Mouse (Mus musculus): ENCODE data around the gene Vcl. TPM values are rescaled to one million over a fixed set of nuclear protein-coding genes. Genes with fewer than 3 reads are reported as not detected.

The Vcl gene
- total and polyA plus RNA-seq, 3 experiments: 2.1 to 4.6 (median 4.5) TPM

DNA sequence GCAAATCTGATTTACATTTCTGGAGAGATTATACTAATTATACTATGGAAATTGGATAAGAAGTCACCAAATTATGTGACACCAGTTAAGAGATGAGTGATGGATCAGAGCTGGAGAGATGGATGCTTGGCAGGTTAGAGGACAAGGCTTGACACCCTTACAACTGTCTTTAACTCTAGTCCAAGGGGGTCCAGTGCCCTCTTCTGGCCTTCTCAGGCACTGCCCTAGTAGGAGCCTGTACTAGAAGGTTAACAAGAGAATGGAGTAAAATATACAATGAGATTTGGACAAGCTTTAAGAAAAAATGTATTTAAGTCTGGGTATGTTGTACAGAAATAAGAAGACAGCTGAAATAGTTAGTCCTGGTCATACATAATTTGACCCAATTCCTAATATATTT, 119.7 kb downstream of the Vcl start:
- TF ChIP-seq RAD21 (IDR thresholded peaks at IDR 0.05; ENCODE audit: low read depth, low read length) (peak; percentile 25), JUN (IDR thresholded peaks at IDR 0.05; ENCODE audit: insufficient read depth, low read depth, low read length) (no peak), ETS1 (conservative IDR thresholded peaks at IDR 0.05; ENCODE audit: low read depth, low read length) (no peak), CTCF (conservative IDR thresholded peaks at IDR 0.05 in 1 of 2, IDR thresholded peaks at IDR 0.05 in 1 of 2; ENCODE audit: low read depth in 2 of 2, low read length in 2 of 2) (peak; percentile 48 to 62), SMC3 (IDR thresholded peaks at IDR 0.05; ENCODE audit: low read depth, low read length) (peak; percentile 2; the same call in 1 of the 2 replicates), E2F4 (IDR thresholded peaks at IDR 0.05; ENCODE audit: insufficient replicate concordance, low read depth, low read length) (no peak), CHD2 (IDR thresholded peaks at IDR 0.05; ENCODE audit: low read length) (no peak), ZMIZ1 (IDR thresholded peaks at IDR 0.05; ENCODE audit: low read depth, low read length) (no peak), CHD1 (IDR thresholded peaks at IDR 0.05; ENCODE audit: low read depth, low read length) (no peak), MEF2A (IDR thresholded peaks at IDR 0.05; ENCODE audit: borderline replicate concordance, low read depth, low read length) (no peak)
- dilution Hi-C loops (cut with MboI; ENCODE audit: extremely low pct_ligation_motif_present, extremely low pct_unique_long_range_greater_than_20kb, low sequenced_read_pairs): no loop called here
- peak; percentile 53 for DNase-seq (ENCODE audit: extremely low read depth)
- in situ Hi-C loops (cut with MboI; ENCODE audit: low pct_ligation_motif_present, low pct_unique_long_range_greater_than_20kb, low sequenced_read_pairs): no loop called here
- no peaks in the 10 kb centered on the region for H3K27me3 ChIP-seq (replicated peaks)
- H3K27ac ChIP-seq (ENCODE audit: insufficient read depth, low read depth): no peak overlapping the region
- H3K36me3 ChIP-seq (replicated peaks in 1 of 2; ENCODE audit: control insufficient read depth in 1 of 2, insufficient read depth in 1 of 2, low read length in 1 of 2): peaks cover 4 to 26% of the 10 kb centered on the region in 2 experiments
- no peak overlapping the region for H3K4me3 ChIP-seq (replicated peaks in 1 of 3; ENCODE audit: low read depth in 2 of 3, low read length in 2 of 3, poor library complexity in 1 of 3)
- H3K4me1 ChIP-seq (ENCODE audit: control insufficient read depth in 1 of 2, insufficient read depth in 2 of 2): peaks cover 0 to 25% of the 10 kb centered on the region in 2 experiments; a peak in 2 of 4 replicates
- no peak overlapping the region for H3K9ac ChIP-seq (ENCODE audit: insufficient read depth, low read depth)
- H3K4me2 ChIP-seq (ENCODE audit: insufficient read depth, low read depth, poor library complexity, severe bottlenecking): no peak overlapping the region
- H3K9me3 ChIP-seq (replicated peaks; ENCODE audit: low read length): no peaks in the 10 kb centered on the region
- peaks cover 22% of the 10 kb centered on the region for H3K79me2 ChIP-seq (replicated peaks; ENCODE audit: control insufficient read depth, extremely low read depth, insufficient read depth, poor library complexity, severe bottlenecking)

DNA sequence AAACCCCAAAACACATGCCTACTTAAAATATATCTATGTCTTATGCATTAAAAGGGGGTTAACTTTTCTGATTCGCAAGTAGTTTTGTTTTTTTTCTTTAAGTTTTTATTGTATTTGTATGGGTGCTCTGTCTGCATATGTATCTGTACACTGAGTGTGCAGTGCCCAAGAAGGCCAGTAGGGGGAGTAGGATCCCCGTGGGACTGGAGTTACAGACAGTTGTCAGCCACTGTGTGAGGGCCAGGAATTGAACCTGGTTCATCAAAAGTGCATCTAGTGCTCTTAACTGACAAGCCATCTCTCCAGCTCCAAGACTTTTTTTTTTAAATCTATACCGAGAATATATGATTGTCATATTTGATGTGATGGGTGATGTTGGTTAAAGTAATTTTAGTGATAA, 121.5 kb downstream of the Vcl start:
- Histone ChIP-seq H3K4me3 (replicated peaks in 1 of 3; ENCODE audit: low read depth in 2 of 3, low read length in 2 of 3, poor library complexity in 1 of 3) (peak overlapping the region in 1 of 3 experiments; percentile 99), H3K4me1 (ENCODE audit: control insufficient read depth in 1 of 2, insufficient read depth in 2 of 2) (peaks cover 0 to 37% of the 10 kb centered on the region in 2 experiments; a peak in 2 of 4 replicates)

DNA sequence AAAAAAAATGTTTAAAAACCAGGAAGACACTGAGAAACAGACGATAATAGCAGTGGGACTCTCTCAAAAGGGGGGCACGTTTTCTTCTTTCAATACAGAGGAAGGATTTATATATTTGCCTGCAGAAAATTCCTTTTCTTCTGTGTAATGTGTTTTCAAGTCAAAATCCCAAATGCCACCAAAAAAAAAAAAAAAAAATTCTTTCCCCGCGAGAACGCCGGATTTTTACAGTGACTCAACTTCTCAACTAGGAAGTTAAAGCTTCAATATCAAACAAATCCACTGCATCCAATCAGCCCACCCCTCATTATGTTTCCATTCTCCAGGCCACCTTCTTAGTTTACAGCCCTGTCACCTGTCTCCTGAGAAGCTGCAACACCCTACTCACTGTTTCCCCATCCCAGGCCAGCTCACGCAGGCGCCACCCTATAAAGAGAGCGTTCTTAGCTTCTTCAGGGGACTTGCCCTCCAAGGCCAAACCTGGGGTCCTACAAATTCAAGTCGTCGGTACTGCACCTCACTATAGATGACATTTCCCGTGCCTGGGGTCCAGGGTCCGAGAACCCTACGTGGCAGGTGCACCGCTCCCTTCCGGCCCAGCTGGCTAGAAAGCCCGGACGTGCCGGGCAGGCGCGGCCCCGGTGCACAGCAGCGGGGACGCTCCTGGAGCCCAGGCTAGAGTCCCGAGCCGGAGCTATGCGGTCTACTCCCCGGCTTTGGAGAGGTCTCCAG, 122.3 kb downstream of the Vcl start:
- DNase-seq (ENCODE audit: extremely low read depth): peak; percentile 29
- peaks cover 21% of the 10 kb centered on the region for H3K79me2 ChIP-seq (replicated peaks; ENCODE audit: control insufficient read depth, extremely low read depth, insufficient read depth, poor library complexity, severe bottlenecking)
- dilution Hi-C loops (cut with MboI; ENCODE audit: extremely low pct_ligation_motif_present, extremely low pct_unique_long_range_greater_than_20kb, low sequenced_read_pairs) (no loop called here), in situ Hi-C loops (cut with MboI; ENCODE audit: low pct_ligation_motif_present, low pct_unique_long_range_greater_than_20kb, low sequenced_read_pairs) (no loop called here)
- peak overlapping the region; percentile 75 for H3K9ac ChIP-seq (ENCODE audit: insufficient read depth, low read depth)
- H3K4me2 ChIP-seq (ENCODE audit: insufficient read depth, low read depth, poor library complexity, severe bottlenecking): peak overlapping the region; percentile 79
- no peaks in the 10 kb centered on the region for H3K9me3 ChIP-seq (replicated peaks; ENCODE audit: low read length)
- peak overlapping the region; percentile 83 to 99 (median 91) for H3K4me3 ChIP-seq (replicated peaks in 1 of 3; ENCODE audit: low read depth in 2 of 3, low read length in 2 of 3, poor library complexity in 1 of 3)
- no peaks in the 10 kb centered on the region for H3K27me3 ChIP-seq (replicated peaks)
- 0 out of 2 replicates have a peak overlapping the region, but pooled peaks have one; percentile 71 for H3K27ac ChIP-seq (ENCODE audit: insufficient read depth, low read depth)
- H3K36me3 ChIP-seq (replicated peaks in 1 of 2; ENCODE audit: control insufficient read depth in 1 of 2, insufficient read depth in 1 of 2, low read length in 1 of 2): peaks cover 0 to 22% of the 10 kb centered on the region in 2 experiments
- peaks cover 0 to 37% of the 10 kb centered on the region in 2 experiments; a peak in 2 of 4 replicates for H3K4me1 ChIP-seq (ENCODE audit: control insufficient read depth in 1 of 2, insufficient read depth in 2 of 2)
- TF ChIP-seq ELF1 (IDR thresholded peaks at IDR 0.05; ENCODE audit: low read depth, low read length): 0 out of 2 replicates have a peak, but pooled peaks have one; percentile 14
- TF ChIP-seq ZC3H11A (IDR thresholded peaks at IDR 0.05; ENCODE audit: low read depth, low read length): no peak
- TF ChIP-seq NRF1 (IDR thresholded peaks at IDR 0.05; ENCODE audit: low read depth, low read length): peak; percentile 33; the same call in 1 of the 2 replicates
- TF ChIP-seq JUND (conservative IDR thresholded peaks at IDR 0.05; ENCODE audit: low read depth, low read length): no peak
- 0 out of 2 replicates have a peak, but pooled peaks have one; percentile 28 for TF ChIP-seq RCOR1 (conservative IDR thresholded peaks at IDR 0.05; ENCODE audit: low read depth, low read length)
- peak; percentile 52; the same call in 1 of the 2 replicates for TF ChIP-seq BHLHE40 (IDR thresholded peaks at IDR 0.05; ENCODE audit: low read depth, low read length)
- no peak for TF ChIP-seq PAX5 (IDR thresholded peaks at IDR 0.05; ENCODE audit: low read length)
- TF ChIP-seq ETS1 (conservative IDR thresholded peaks at IDR 0.05; ENCODE audit: low read depth, low read length): peak; percentile 31; the same call in 1 of the 2 replicates
- TF ChIP-seq MXI1 (IDR thresholded peaks at IDR 0.05; ENCODE audit: low read depth, low read length): peak; percentile 68; the same call in 1 of the 2 replicates
- TF ChIP-seq MAZ (IDR thresholded peaks at IDR 0.05; ENCODE audit: low read depth, low read length): no peak
- 0 out of 2 replicates have a peak, but pooled peaks have one; percentile 80 for TF ChIP-seq NELFE (IDR thresholded peaks at IDR 0.05; ENCODE audit: low read depth, low read length)
- peak; percentile 49; the same call in 1 of the 2 replicates for TF ChIP-seq CHD1 (IDR thresholded peaks at IDR 0.05; ENCODE audit: low read depth, low read length)
- no peak for TF ChIP-seq MAX (IDR thresholded peaks at IDR 0.05; ENCODE audit: low read length)
- TF ChIP-seq SIN3A (IDR thresholded peaks at IDR 0.05; ENCODE audit: low read length): peak; percentile 84

More for the DNA sequence above, 121.5 kb downstream of the Vcl start:
- no peaks in the 10 kb centered on the region for H3K9me3 ChIP-seq (replicated peaks; ENCODE audit: low read length)
- in situ Hi-C loops (cut with MboI; ENCODE audit: low pct_ligation_motif_present, low pct_unique_long_range_greater_than_20kb, low sequenced_read_pairs) (no loop called here), dilution Hi-C loops (cut with MboI; ENCODE audit: extremely low pct_ligation_motif_present, extremely low pct_unique_long_range_greater_than_20kb, low sequenced_read_pairs) (no loop called here)
- H3K4me2 ChIP-seq (ENCODE audit: insufficient read depth, low read depth, poor library complexity, severe bottlenecking): no peak overlapping the region
- no peak overlapping the region for H3K27ac ChIP-seq (ENCODE audit: insufficient read depth, low read depth)
- peaks cover 22% of the 10 kb centered on the region for H3K79me2 ChIP-seq (replicated peaks; ENCODE audit: control insufficient read depth, extremely low read depth, insufficient read depth, poor library complexity, severe bottlenecking)
- peak; percentile 70 for DNase-seq (ENCODE audit: extremely low read depth)
- H3K9ac ChIP-seq (ENCODE audit: insufficient read depth, low read depth): no peak overlapping the region
- no peaks in the 10 kb centered on the region for H3K27me3 ChIP-seq (replicated peaks)
- TF ChIP-seq JUN (IDR thresholded peaks at IDR 0.05; ENCODE audit: insufficient read depth, low read depth, low read length) (no peak), CTCF (conservative IDR thresholded peaks at IDR 0.05 in 1 of 2, IDR thresholded peaks at IDR 0.05 in 1 of 2; ENCODE audit: low read depth in 2 of 2, low read length in 2 of 2) (peak; percentile 59 to 70)
- peaks cover 2 to 22% of the 10 kb centered on the region in 2 experiments for H3K36me3 ChIP-seq (replicated peaks in 1 of 2; ENCODE audit: control insufficient read depth in 1 of 2, insufficient read depth in 1 of 2, low read length in 1 of 2)

Measured in CH12.LX (cell line).